Mouse (Mus musculus) testis, adult 2 months (tissue): ENCODE data around the gene Kcns1.

ENCODE experiments used
- CTCF ChIP-seq: fragments of 200-500 bp; IDR thresholded peaks from 2 replicates; pipeline ENCODE4 v1.5.1; 2012; ENCODE audit warnings: low read depth, mild to moderate bottlenecking, inconsistent platforms, low read length, moderate library complexity; ENCODE audit not compliant: control insufficient read depth, insufficient read depth, insufficient replicate concordance
- POLR2A ChIP-seq: fragments of 200-500 bp; IDR thresholded peaks from 2 replicates; pipeline ENCODE4 v1.6.1; 2012; ENCODE audit warnings: low read depth, mild to moderate bottlenecking, inconsistent platforms, low read length, moderate library complexity; ENCODE audit not compliant: control insufficient read depth

DNA sequence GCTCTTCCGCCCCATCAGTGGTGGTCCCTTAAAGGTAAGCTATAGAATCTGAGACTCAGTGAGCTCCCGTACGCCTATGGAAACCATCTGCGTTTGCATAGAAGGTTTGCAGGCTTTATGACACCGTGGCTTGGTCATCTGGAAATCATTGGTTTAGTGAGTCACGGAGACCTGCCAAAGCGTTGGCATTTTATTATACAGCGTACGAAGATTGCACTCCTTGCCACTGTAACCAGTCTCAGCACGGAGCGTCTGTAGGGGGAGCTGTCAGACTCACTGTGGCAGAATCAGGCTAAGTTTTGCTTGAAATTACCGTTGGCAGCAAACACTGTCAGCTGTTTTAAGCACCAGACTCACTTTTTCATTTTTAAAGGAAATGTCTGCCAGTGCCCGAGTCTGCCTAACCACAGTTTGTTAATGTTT lies 44.4 kb downstream of the Kcns1 start:
- no peak for TF ChIP-seq CTCF
- no peak for TF ChIP-seq POLR2A
